Mouse (Mus musculus) thymus, adult 2 months (tissue): ENCODE results near the gene Sgca. TPM values are rescaled to one million over a fixed set of nuclear protein-coding genes. Genes with fewer than 3 reads are reported as not detected.
"Not testable (repeated sequence)": the region's sequence is repeated elsewhere in the genome, so short reads cannot be mapped to it uniquely, and the experiment has no call there.

ENCODE experiments used
- DNase-seq: peaks from one replicate; pipeline ENCODE4 v3.0.0; 2021
- H3K27ac ChIP-seq: fragments of 200-500 bp; 2 replicates; pipeline ENCODE4 v1.5.1; 2012; ENCODE audit warnings: low read length, control low read depth; ENCODE audit not compliant: control insufficient read depth, insufficient read depth
- H3K27me3 ChIP-seq: fragments of 200-500 bp; 2 replicates; pipeline ENCODE4 v1.6.1; 2012; ENCODE audit warnings: mild to moderate bottlenecking, low read length, moderate library complexity, mixed read lengths; ENCODE audit not compliant: control insufficient read depth, insufficient read depth
- H3K36me3 ChIP-seq: fragments of 200-500 bp; 2 replicates; pipeline ENCODE4 v1.6.1; 2012; ENCODE audit warnings: mild to moderate bottlenecking, low read length, moderate library complexity; ENCODE audit not compliant: control insufficient read depth, insufficient read depth
- H3K4me1 ChIP-seq: fragments of 200-500 bp; replicated peaks from 2 replicates; pipeline ENCODE4 v1.6.1; 2012; ENCODE audit warnings: low read length; ENCODE audit not compliant: control insufficient read depth, insufficient read depth
- H3K4me3 ChIP-seq: fragments of 200-500 bp; 2 replicates; pipeline ENCODE4 v1.5.1; 2012; ENCODE audit warnings: mild to moderate bottlenecking, low read length, control low read depth, moderate library complexity; ENCODE audit not compliant: control insufficient read depth, insufficient read depth
- CTCF ChIP-seq: fragments of 200-500 bp; IDR thresholded peaks from 2 replicates; pipeline ENCODE4 v1.5.1; 2012; ENCODE audit warnings: mild to moderate bottlenecking, control low read depth, low read length, moderate library complexity, borderline replicate concordance; ENCODE audit not compliant: control insufficient read depth, poor library complexity, insufficient read depth; ENCODE audit errors: extremely low read depth
- POLR2A ChIP-seq: fragments of 200-500 bp; IDR thresholded peaks from 2 replicates; pipeline ENCODE4 v1.6.1; 2012; ENCODE audit warnings: mild to moderate bottlenecking, low read length, control low read depth, moderate library complexity; ENCODE audit not compliant: control insufficient read depth, poor library complexity, insufficient read depth; ENCODE audit errors: extremely low read depth
- WGBS: fragments of 180-500 bp; shearing (Covaris S2); methylation state at CpG from one replicate; pipeline ENCODE4 v1.1.7; 2018; 5-methylcytosine and 5-hydroxymethylcytosine counted together
- polyA plus RNA-seq: library from polyadenylated mRNA; depleted of rRNA; stranded (reverse); fragments of >200 nt; gene quantifications from 2 replicates; pipeline ENCODE4 v1.2.3, GENCODE M21; 2012

Sgca gene
- polyA plus RNA-seq, 1 experiment, result 59.1 TPM

- no peaks in the 10 kb centered on the region for H3K27me3 ChIP-seq
- H3K4me1 ChIP-seq, result no peaks in the 10 kb centered on the region
- DNase-seq, result no peak
- TF ChIP-seq POLR2A, result no peak
- TF ChIP-seq CTCF, result no peak
- no peak overlapping the region for H3K4me3 ChIP-seq
- 60% methylated on average over 9 of the region's 9 CpGs for WGBS
- no peak overlapping the region for H3K27ac ChIP-seq
- no peaks in the 10 kb centered on the region for H3K36me3 ChIP-seq
Measured at GRCm38 (mm10) chr11:94978178-94978915, 2.2 kb upstream of the Sgca start.

GRCm38 (mm10) chr11:94974951-94975350, 1.2 kb downstream of the Sgca start:
- no peak for DNase-seq
- TF ChIP-seq POLR2A (no peak), CTCF (no peak)
- no peak overlapping the region for H3K4me3 ChIP-seq
- no peaks in the 10 kb centered on the region for H3K36me3 ChIP-seq
- peaks cover 9% of the 10 kb centered on the region; the same call in 1 of the 2 replicates for H3K4me1 ChIP-seq
- no peak overlapping the region for H3K27ac ChIP-seq
- 88% methylated on average over 2 of the region's 2 CpGs for WGBS
- no peaks in the 10 kb centered on the region for H3K27me3 ChIP-seq

DNA sequence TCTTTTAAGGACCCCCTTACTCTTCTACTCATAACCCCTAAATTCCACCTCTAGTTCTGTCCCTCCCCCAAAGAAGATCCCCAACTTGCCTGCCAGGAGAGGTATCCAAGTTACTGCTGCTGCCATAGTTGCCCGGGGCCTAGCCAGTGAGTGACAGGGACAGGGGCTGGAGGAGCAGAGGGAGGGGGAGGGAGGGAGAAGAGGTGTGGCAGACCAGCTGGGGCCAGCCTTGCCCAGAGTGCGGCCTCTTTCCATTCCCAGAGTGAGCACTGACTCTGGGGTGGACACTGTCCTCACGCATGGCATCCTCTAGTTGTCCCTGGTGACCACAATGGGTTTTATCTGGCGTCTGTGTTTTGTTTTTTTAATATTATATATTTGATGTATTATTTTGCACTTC, 2.8 kb downstream of the Sgca start:
- DNase-seq, result no peak
- Histone ChIP-seq H3K4me1 (peaks cover 9% of the 10 kb centered on the region; the same call in 1 of the 2 replicates), H3K36me3 (no peaks in the 10 kb centered on the region), H3K27me3 (no peaks in the 10 kb centered on the region), H3K4me3 (no peak overlapping the region), H3K27ac (no peak overlapping the region)
- 96% methylated on average over 4 of the region's 4 CpGs for WGBS
- no peak for TF ChIP-seq CTCF
- no peak for TF ChIP-seq POLR2A

- no peak overlapping the region for H3K4me3 ChIP-seq
- H3K4me1 ChIP-seq, result peaks cover 9% of the 10 kb centered on the region; the same call in 1 of the 2 replicates
- no peaks in the 10 kb centered on the region for H3K36me3 ChIP-seq
- H3K27me3 ChIP-seq, result no peaks in the 10 kb centered on the region
- no peak overlapping the region for H3K27ac ChIP-seq
- TF ChIP-seq POLR2A (no peak), CTCF (no peak)
- 89% methylated on average over 5 of the region's 5 CpGs for WGBS
- no peak for DNase-seq
Measured at GRCm38 (mm10) chr11:94972887-94973286, 3.2 kb downstream of the Sgca start.

GRCm38 (mm10) chr11:94971895-94972615, 4.1 kb downstream of the Sgca start:
- 69% methylated on average over 16 of the region's 16 CpGs for WGBS
- TF ChIP-seq POLR2A (no peak), CTCF (no peak)
- DNase-seq, result no peak
- Histone ChIP-seq H3K36me3 (no peaks in the 10 kb centered on the region), H3K4me3 (no peak overlapping the region), H3K27ac (no peak overlapping the region), H3K27me3 (no peaks in the 10 kb centered on the region), H3K4me1 (peaks cover 9% of the 10 kb centered on the region; the same call in 1 of the 2 replicates)

DNA sequence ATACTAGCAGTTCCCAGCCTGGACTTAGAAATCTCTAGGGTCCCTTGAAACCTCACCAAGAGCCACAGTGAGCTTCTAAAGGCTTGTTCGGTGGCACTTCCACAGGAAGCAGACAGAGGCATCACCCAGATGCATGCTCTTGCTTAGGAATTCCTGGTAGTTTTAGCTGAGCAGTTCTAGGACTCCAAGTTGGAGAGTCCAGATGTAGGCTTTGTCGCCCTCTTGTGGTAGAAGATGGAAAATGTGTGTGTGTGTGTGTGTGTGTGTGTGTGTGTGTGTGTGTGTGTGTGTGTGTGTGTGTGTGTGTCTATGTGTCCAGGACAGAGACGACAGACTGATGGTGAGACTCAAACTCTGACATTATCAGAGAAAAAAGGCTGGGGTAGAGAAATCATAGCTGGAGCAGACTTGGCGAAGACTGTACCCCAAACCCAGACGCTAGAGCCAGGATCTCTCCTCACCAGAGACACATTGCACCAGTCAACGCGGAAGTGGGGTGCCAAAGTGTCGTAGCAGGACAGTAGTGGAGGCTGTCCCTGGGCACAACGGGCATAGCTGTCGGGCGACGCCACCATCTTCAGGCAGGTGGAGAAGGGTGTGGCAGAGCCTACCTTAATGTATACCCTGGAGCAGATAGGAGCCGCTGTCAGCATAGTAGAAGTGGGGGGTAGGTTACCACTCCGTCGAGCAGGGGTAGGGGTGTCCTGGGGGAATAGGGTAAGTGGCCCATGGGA, 5.8 kb downstream of the Sgca start:
- DNase-seq, result peak; percentile 54
- 60% methylated on average over 15 of the region's 15 CpGs for WGBS

DNA sequence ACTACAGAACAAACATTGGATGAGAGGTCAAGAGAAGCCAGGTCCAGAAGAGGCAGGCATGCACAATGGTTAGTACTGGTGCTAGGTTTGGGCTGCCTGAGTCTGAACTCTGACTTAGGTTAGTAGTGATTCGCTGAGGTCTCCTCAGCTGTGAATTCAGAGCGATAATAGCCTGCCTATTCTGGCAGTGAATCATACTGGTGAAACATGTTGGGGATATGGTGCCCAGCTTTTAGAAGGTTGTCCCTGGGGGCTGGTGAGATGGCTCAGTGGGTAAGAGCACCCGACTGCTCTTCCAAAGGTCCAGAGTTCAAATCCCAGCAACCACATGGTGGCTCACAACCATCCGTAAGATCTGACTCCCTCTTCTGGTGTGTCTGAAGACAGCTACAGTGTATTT, 6.4 kb downstream of the Sgca start:
- not testable (repeated sequence) for DNase-seq, H3K36me3 ChIP-seq, H3K4me1 ChIP-seq, H3K27ac ChIP-seq, H3K4me3 ChIP-seq, H3K27me3 ChIP-seq
- 94% methylated on average over 4 of the region's 4 CpGs for WGBS

More for the DNA sequence above, 5.8 kb downstream of the Sgca start:
- Histone ChIP-seq H3K27me3 (no peaks in the 10 kb centered on the region), H3K36me3 (no peaks in the 10 kb centered on the region), H3K27ac (no peak overlapping the region), H3K4me3 (no peak overlapping the region), H3K4me1 (peaks cover 9% of the 10 kb centered on the region; the same call in 1 of the 2 replicates)
- no peak for TF ChIP-seq CTCF
- no peak for TF ChIP-seq POLR2A
